Mouse (Mus musculus) retina, postnatal 7 days (tissue): ENCODE measurements around the gene Eddm3b.
"Not testable (repeated sequence)": the region's sequence is repeated elsewhere in the genome, so short reads cannot be mapped to it uniquely, and the experiment has no call there.

Source experiments
- DNase-seq: peaks from one replicate; pipeline ENCODE4 v3.0.0-alpha.2; 2012; ENCODE audit warnings: low read depth, low spot score

The Eddm3b gene

DNA sequence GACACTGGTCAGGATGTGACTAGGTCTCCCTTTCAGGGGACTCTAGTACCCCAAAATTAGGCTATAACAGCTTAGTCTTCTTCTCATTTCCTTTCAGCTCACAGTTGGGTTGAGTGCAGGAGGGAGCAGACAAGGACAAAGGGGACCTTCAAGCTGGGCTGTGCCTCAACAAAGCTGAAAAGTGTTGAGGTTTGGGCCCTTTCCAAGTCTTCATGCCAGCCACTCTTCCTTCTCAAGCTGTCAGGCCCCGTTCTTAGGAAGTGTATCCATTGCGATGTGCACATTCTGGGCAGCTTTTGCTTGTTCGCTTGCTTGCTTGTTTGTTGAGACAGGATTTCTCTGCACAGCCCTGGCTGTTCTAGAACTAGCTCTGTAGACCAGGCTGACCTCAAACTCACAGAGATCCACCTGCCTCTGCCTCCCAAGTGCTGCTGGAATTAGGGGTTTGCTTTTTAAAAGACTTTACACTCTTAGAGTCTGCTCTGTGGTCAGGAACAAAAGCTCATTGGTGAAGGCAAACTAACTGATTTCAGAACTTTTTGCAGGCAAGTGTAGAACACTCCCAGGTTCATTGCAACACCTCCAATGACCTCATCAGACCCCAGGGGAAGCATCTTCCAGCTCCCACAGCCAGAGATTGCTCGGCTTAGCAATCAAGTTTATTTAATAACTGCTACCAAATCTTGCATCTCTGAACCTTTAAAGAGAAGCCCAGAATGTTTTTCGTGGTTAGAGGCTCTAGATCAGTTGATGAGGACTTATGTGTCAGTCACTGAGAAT is 19.9 kb upstream of the Eddm3b start:
- DNase-seq: no peak

DNA sequence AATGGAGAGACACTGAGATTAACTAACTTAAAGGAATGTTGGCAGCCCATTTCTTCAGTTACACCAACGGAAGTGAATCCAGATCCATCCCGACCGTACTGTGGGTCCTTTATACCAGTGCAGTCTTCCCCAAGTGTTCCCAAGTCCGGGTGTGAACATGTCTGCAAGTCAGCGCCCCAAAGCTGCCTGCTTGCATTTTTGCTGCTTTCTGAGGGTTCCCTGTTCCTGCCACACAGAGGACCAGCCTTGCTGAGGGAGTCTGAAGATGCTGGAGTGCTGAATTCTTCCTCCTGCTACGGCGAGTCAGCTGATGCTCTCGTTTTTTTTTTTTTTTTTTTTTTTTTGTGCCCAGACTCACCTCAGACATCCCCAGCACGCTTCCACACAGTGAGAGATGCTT is 19.3 kb upstream of the Eddm3b start:
- DNase-seq: no peak

DNA sequence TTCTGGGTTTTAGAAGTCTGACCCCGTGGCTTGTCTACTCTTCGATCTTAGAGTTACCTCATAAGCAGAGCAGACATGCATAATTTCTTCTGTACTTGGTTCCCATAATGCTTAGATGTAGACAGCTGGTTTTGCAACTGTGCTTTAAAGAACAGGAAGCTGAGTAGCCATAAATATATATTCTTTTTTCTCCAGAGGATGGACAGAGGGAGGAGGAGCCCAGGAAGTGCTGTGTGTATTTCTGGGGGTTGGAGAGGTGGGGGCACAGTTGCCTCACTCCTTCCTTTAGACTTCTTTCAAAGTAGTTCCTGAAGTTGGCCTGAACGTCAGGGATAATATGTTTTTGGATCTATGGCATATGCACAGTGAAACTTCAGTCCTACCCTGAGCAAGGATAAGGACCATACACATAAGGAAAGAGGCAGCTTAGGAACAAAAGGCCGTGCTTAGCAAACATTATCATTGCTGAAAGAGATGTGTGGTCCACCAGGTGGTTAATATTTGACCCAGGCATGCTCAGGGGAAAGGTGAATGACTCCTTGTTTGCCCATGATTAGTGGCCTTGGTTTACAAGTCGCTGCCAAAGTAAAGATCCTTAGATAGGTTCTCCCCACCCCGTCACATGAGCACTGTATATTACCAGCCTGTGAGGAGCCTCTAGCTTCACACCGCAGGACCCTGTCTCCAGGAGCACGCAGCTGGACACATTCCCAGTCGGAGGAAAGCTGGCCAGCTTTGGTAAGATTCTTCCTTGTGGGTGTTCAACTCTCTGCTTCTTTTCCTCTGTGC is 18.3 kb upstream of the Eddm3b start:
- DNase-seq: no peak

DNA sequence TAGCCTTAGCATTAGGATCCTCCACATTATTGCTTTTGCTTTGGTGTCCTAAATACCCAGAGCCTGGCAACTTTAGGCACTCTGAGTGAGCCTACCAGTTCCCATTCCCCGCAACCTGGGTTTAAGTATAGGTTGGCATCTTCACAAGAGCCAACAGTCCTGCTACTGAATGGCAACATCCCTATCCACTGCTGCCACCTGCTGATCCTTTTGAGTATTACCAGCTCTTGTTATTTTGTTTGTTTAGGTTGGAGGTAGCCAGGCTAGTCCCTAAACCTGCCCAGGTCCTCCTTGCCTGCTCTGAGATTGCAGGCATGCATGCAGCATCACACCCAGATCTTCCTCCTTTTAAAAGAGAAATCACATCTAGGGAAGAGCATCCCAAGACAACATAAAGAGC is 15.9 kb upstream of the Eddm3b start:
- not testable (repeated sequence) for DNase-seq

DNA sequence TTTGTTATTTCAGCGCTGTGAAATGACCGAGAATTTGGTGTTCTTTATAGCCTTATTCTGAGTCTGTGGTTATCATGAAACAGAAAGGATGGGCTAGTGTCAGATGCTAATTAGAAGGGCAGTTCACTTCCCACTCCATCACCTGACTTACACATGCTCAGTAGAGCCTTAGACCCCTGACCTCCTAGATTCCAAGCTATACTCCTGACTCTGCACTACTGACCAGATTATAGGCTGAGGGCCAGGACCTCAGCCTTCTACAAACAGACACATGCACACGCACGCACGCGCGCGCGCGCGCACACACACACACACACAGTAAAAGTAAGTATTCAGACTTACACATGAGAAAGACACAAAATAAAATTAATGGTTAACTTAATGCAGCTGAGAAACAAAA is 15.3 kb upstream of the Eddm3b start:
- DNase-seq: no peak

DNA sequence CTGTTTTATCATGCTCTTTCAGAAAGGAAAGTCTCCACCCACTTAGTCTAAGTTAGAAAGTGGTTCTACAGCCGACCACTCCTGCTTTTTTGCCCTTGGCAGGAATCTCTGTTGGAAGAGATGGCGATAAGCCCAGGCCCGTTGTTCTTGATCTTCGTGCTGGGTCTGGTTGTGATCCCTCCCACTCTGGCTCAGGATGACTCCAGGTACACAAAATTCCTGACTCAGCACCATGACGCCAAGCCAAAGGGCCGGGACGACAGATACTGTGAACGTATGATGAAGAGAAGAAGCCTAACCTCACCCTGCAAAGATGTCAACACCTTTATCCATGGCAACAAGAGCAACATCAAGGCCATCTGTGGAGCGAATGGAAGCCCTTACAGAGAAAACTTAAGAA is 12.9 kb upstream of the Eddm3b start:
- no peak for DNase-seq

DNA sequence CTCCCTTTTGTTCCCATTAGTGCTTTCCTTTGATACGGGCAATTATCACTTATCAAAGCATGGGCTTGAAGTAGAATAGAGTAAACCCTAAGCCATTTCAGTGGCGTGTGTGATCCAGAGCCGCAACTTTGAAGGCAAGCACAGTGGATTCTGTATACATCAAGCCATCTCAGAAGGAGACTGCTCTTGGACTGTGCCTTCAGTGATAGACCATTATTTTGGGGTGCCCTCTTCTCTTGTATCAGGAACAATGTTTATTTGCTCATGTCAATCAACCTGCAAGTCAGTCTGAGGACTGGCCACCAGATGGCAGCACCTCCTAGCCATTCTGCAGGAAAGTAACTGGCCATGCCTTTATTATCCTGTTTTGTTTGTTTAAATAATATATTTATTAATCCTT is 11.0 kb upstream of the Eddm3b start:
- no peak for DNase-seq

DNA sequence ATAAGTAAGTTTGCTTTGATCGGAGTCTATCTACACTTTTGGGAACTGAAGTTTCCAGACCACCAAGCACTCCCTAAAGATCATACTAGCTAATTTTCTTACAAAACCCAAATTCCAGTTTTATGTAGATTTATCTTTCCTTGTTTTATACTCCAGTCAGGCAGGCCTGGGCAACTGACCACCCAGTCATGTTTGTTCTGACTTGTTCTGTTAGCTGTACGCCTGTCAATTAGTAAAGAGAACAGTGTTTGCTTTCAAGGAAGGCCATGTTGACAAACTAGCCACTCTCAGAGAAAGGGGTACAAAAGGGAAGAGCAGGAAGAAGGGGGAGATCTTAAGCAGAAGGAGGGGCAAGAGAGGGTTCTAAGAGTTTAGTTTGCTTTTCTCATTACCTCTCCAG is 9.9 kb upstream of the Eddm3b start:
- no peak for DNase-seq

DNA sequence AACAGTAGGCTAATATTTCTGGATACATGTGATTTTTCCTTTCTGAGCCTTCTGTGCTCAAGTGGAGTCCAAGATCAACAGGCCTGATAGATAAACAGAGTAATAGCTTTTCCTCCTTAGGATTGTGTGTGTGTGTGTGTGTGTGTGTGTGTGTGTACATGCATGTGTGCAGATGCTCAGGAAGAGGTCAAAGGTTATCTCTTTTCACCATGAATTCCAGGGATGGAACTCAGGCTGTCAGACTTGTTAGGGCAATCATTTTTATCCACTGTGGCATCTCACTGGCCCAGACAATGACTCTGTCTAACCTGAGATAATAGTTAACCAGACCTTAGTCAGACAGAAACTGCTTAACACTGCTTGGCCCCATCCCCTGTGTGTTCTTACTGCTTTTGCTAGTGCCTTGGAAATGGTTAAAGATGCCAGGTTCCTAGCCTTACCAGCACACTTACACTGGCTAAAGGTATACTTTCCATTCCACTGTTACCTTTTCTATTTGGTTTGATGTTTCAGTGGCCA is 7.7 kb upstream of the Eddm3b start:
- no peak for DNase-seq

DNA sequence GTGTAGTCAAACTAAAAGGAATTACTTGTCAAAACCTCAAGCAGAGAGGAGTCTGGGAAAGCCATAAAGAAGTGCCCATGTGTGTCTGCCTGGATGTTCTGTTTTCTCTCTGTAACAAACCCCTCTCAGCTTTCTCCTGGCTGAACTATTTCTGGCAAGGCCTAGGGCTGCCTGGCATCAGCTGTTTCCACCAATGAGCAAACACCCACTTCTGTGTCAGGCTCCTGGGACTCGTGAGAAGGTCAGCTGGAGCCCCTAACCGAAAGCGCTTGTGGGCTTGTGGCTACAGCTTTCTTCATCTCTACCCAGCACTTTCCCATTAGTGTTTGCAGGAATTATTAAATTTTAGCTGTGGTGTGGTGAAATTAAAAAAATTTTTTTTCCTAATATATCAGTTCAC is 2.3 kb upstream of the Eddm3b start:
- no peak for DNase-seq

DNA sequence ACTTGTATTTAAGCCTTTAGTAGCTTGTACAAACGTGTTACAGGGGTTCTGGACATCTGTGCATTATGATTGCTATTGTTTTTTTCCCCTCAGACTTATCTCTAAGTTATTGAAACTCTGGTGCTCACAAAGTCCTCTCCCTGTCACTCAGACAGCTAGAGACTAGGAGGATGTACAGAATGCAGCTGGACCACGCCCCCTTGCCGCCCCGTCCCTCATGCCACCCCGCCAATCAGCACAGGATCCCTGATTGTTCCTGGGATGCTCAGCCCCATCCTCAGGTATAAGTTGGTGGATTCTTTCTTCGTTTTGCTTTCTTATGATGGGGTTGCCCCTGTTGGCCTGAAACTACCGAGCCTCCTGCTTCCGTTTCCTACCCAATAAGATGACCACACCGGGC is 750 bp upstream of the Eddm3b start:
- no peak for DNase-seq

DNA sequence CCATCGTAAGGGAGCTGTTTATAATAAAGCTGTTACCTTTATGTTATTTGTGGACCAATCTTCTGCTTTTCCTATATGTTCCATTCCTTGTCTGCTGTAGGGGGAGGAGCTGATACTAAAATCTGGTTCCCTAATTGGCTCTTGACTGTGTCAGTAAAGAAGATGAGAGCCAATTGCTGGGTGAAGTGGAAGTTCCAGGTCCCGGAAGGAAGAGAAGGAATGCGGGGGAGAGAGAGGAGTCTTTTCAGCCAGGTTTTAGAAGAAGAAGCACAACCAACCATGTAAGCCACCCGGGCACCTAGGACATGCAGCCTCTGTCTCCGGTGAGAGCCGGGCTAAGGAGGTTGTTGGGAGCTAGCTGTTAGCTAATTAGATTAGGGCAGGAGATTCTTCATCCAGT is 11.5 kb downstream of the Eddm3b start:
- no peak for DNase-seq

DNA sequence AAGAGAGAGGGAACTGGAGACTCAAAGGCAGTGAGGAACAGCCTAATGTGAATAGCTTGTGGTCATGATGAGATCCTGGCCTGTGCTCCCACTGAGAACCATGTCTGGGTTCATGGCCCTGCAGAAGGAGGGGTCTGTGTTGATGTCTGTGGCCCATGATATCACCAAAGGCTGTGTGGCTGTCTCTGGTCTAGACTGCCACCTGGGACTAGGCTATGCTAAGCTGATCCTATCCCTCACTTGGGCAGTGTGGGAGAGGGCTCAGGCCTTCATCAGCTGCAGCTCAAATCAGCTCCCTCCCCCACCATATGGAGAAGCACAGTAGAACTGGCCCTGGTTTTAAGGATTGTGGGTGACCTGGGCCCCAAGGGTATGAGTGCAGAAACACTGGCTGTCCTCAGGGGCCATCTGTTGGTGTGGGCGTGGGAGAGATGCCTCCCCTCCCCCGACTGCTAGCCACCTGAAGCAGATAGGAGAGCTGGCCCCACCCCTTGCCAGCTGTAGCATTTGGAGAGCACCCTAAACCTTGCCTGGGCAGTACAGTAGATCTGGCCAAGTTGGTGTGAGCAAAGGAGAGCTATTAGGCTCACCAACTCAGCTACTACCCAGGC is 13.5 kb downstream of the Eddm3b start:
- no peak for DNase-seq

DNA sequence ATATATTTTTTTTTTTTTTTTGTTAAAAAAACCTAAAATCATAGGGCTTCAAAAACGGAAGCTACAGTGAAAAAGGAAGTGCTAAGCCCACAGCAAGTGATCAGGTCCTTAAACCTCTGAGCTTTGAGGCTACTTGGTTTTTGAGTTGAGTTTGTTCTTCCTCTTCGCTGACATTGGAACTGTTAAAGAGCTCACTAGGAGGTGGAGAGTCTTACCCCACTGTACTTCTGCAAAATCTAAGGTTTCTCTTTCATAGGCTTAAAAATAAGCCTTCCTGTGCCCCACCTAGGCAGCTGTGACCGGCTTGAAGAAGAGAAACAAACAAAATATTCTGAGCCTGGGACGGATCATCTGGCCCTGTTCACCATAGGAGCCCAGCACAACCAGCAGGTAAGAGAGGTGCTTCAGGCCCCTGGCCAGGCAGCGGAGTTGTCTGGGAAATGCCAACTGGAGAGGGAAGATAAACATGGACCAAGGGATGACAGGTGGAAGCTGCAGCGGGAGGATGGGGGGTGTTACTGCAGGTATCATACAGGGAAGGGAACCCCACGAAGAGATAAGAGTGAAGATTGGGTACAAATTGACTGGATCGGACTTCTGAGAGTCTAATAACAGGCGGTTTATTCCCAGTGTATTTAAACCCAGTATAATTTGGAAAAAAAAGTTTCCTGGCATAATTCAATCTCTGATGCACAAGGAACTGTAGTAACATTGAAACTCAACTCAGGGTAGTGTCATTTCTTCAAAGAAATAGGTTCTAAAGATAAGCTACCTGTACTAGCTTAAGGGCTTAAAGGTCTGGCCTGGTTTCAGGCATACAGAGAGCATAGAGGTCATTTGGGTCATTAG is 14.8 kb downstream of the Eddm3b start:
- DNase-seq: no peak

DNA sequence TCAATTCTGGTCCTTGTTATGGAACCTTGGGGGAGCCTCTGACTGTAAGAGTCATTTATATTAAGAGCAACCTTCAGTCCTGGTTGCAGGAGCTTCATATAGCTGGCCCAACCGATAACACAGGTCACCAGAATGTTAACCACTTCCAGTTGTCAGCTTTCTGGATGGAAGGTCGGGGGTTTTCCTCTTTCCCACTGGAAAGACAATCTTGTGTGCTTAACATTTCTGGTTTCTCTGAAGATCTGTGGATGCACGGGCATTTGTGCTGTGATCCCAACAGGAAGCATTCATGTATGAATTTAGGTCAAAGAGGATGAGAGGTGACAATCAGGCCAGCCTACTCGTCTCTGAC is 15.4 kb downstream of the Eddm3b start:
- DNase-seq: no peak

DNA sequence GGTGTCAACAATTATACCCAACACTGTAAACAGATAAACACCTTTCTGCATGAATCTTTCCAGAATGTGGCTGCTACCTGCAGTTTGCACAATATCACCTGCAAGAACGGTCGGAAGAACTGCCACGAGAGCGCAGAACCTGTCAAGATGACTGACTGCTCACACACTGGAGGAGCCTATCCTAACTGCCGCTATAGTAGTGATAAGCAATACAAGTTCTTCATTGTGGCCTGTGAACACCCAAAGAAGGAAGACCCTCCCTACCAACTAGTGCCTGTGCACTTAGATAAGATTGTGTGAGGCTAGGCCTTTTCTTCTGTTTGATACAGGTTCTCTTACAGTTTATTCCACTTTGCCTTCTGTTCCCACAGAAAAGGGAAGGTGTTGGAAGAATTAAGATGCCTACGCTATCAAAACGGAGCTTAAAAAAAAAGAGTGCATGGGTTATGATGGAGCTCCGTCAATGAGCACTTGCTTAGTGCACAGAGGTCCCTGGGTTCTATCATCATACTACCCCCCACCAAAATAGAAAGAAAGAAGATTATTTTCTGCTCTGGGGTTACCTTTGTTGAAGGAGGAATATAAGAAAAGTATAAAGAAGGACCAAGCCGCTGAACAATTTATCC is 16.2 kb downstream of the Eddm3b start:
- no peak for DNase-seq

DNA sequence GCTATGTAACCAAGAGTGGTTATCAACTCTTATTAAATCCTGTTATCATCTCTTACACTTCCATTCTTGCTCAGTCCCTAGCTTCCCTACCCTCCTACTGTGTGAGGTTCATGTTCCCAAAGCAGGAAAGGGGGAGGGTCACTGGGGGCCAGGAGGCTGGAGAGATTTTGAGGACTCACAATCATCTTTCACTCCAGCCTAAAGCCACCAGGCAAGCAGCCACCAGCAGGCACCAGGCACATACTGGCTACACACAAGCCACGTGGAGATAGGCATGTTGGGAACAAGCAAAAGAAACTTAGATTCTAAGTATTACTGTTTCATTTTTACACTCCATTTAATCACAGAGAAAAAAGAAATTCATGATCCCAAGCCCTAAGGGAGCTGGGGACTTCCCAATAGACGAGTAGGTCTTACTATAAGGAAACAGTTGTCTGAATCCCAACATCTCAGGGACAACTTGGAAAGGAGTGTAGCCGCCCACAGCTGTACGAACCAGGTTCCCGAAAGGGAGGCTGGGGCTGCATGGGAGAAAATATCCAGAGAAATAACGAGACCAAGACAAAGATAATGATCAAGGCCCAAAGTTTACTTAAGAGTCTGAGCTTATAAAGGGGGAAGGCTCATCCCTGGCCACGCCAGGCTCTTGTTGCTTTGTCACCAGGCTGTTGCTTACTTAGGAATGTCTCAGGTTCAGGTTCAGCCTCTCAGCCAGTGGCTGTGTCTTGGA is 17.0 kb downstream of the Eddm3b start:
- no peak for DNase-seq

DNA sequence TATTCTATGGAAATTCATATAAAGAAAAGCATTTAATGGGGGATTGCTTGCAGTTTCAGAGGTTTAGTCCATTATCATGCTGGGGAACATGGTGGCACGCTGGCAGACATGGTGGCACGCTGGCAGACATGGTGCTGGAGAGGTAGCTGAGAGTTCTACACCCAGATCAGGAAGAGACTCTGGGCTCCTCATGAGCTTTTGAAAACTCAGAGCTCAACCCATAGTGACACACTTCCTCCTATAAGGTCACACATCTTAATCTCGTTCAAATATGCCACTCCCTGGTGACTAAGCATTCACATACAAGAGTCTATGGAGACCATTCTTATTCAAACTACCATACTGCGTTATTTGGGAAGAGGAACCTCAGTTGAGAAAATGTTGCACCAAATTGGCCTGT is 18.1 kb downstream of the Eddm3b start:
- DNase-seq: no peak

DNA sequence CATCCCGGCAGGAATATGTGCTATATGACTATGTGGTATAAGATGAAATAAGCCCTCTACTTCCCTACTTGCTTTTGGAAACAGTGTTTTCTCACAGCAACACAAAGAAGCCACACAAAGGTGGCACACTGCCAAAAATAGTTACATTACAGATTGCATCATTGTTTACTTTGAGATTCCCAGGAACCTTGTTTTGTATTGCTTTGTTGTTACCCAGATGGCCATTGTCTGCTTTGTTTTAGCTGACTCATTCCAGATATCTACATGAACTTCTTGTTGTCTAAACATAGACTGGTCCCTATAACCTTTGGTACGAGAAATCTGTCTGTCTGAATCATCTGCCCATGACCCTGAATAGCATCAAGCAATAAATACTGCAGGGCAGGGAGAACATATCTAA is 26.1 kb downstream of the Eddm3b start:
- DNase-seq: no peak

DNA sequence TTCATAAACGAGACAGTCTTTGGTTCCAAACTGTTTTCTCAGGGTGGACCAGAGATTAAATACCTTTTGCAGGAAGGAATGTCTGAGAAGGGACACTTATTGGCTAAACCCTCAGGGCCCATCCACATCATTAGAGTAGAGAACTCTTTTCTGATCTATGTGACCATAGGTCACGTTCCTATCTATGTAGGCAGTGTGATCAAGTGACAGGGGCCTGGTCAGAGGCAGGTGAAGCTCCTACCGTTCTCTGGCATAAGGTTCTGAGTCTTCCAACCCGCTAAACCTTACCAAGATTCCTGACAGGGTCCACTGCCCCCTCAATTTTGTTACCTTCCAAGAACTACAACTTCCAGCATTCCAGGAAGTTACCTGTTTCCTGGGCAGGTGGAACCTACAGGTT is 27.9 kb downstream of the Eddm3b start:
- DNase-seq: no peak

DNA sequence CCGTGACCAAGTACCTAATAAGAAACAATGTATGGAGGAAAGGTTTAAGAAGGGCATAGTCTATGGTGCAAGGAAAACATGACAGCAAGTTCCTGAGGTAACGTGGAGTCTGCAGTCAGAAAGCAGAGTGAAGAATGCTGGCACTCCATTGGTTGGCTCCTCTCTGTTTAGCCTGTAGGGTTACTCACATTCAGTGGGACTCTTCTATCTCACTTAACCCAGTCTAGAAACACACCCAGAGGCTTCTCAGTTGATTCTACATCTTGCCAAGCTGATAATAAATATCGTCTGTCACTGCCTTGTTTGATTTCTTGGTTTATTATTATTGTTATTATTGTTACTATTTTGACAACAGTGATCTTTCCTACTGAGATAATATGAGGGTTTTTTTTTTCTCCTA is 28.3 kb downstream of the Eddm3b start:
- no peak for DNase-seq
